Mouse (Mus musculus): ENCODE data around the gene Spata5. TPM values are rescaled to one million over a fixed set of nuclear protein-coding genes. Genes with fewer than 3 reads are reported as not detected.
A peak's percentile ranks its signal among the peaks of the same experiment; 100 is the strongest.

Spata5 gene
- total and polyA plus RNA-seq, 2 experiments from 2014 or later: 21.0 to 33.3 TPM

- Histone ChIP-seq H3K4me3 (ENCODE audit: low read depth, low read length) (no peak overlapping the region), H3K36me3 (ENCODE audit: insufficient read depth) (no peaks in the 10 kb centered on the region; the same call in 1 of the 2 replicates), H3K9me3 (ENCODE audit: low read length) (no peaks in the 10 kb centered on the region), H3K27ac (ENCODE audit: low read depth, low read length) (no peak overlapping the region), H3K9ac (no peak overlapping the region), H3K27me3 (ENCODE audit: insufficient read depth, low read length) (no peaks in the 10 kb centered on the region), H3K4me1 (ENCODE audit: insufficient read depth) (0 out of 2 replicates have a peak, but pooled peaks cover 6% of the 10 kb centered on the region), H3K4me2 (ENCODE audit: low read depth) (no peak overlapping the region)
- 46% methylated on average over 4 of the region's 4 CpGs for WGBS
- no peak for TF ChIP-seq CTCF (IDR thresholded peaks at IDR 0.05; ENCODE audit: low read depth)
- ATAC-seq (no peak), DNase-seq (no peak)
Observed at GRCm38 (mm10) chr3:37571633-37572032, 151.9 kb downstream of the Spata5 start.

- 0 out of 2 replicates have a peak, but pooled peaks cover 6% of the 10 kb centered on the region for H3K4me1 ChIP-seq (ENCODE audit: insufficient read depth)
- no peaks in the 10 kb centered on the region for H3K9me3 ChIP-seq (ENCODE audit: low read length)
- no peak for ATAC-seq
- no peak for TF ChIP-seq CTCF (IDR thresholded peaks at IDR 0.05; ENCODE audit: low read depth)
- no peak overlapping the region for H3K27ac ChIP-seq (ENCODE audit: low read depth, low read length)
- no peaks in the 10 kb centered on the region for H3K27me3 ChIP-seq (ENCODE audit: insufficient read depth, low read length)
- H3K9ac ChIP-seq: no peak overlapping the region
- no peak overlapping the region for H3K4me3 ChIP-seq (ENCODE audit: low read depth, low read length)
- WGBS: 61% methylated on average over 6 of the region's 6 CpGs
- no peaks in the 10 kb centered on the region; the same call in 1 of the 2 replicates for H3K36me3 ChIP-seq (ENCODE audit: insufficient read depth)
- DNase-seq: no peak
- H3K4me2 ChIP-seq (ENCODE audit: low read depth): no peak overlapping the region
Observed at GRCm38 (mm10) chr3:37572066-37572465, 152.4 kb downstream of the Spata5 start.

GRCm38 (mm10) chr3:37576840-37577239 lies 157.1 kb downstream of the Spata5 start:
- Histone ChIP-seq H3K27me3 (ENCODE audit: insufficient read depth, low read length) (no peaks in the 10 kb centered on the region), H3K27ac (ENCODE audit: low read depth, low read length) (no peak overlapping the region), H3K4me3 (ENCODE audit: low read depth, low read length) (no peak overlapping the region), H3K4me2 (ENCODE audit: low read depth) (no peak overlapping the region), H3K36me3 (ENCODE audit: insufficient read depth) (peaks cover 6% of the 10 kb centered on the region; the same call in 1 of the 2 replicates), H3K9me3 (ENCODE audit: low read length) (no peaks in the 10 kb centered on the region), H3K4me1 (ENCODE audit: insufficient read depth) (no peaks in the 10 kb centered on the region), H3K9ac (no peak overlapping the region)
- no peak for ATAC-seq
- TF ChIP-seq CTCF (IDR thresholded peaks at IDR 0.05; ENCODE audit: low read depth): no peak
- 96% methylated on average over 6 of the region's 6 CpGs for WGBS
- DNase-seq: no peak

DNA sequence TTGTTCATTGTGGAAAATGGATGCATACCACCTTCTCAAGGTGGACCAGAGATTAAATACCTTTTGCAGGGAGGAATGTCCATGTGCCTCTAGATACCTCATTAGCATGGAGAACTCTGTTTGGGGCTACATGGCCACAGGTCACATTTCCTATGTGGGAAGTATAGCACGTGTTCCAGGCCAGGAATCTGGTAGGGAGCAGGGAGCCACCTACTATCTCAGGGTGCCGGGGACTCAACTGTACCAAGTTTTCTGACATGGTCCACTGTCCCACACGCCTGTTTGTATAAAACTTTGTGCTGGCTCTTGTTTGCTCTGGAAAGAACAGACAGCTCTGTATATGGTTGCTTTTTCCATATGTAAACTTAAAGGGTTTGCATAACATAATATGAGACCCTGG lies 158.0 kb downstream of the Spata5 start:
- WGBS: 92% methylated on average over 3 of the region's 3 CpGs
- Histone ChIP-seq H3K27ac (ENCODE audit: low read depth, low read length) (no peak overlapping the region), H3K9me3 (ENCODE audit: low read length) (no peaks in the 10 kb centered on the region), H3K36me3 (ENCODE audit: insufficient read depth) (peaks cover 6% of the 10 kb centered on the region; the same call in 1 of the 2 replicates), H3K4me1 (ENCODE audit: insufficient read depth) (no peaks in the 10 kb centered on the region), H3K9ac (no peak overlapping the region), H3K27me3 (ENCODE audit: insufficient read depth, low read length) (no peaks in the 10 kb centered on the region), H3K4me2 (ENCODE audit: low read depth) (no peak overlapping the region), H3K4me3 (ENCODE audit: low read depth, low read length) (no peak overlapping the region)
- ATAC-seq (no peak), DNase-seq (no peak)
- TF ChIP-seq CTCF (IDR thresholded peaks at IDR 0.05; ENCODE audit: low read depth): no peak

- WGBS: 76% methylated on average over 5 of the region's 5 CpGs
- Histone ChIP-seq H3K4me3 (ENCODE audit: low read depth, low read length) (no peak overlapping the region), H3K9me3 (ENCODE audit: low read length) (no peaks in the 10 kb centered on the region), H3K27ac (ENCODE audit: low read depth, low read length) (no peak overlapping the region), H3K4me2 (ENCODE audit: low read depth) (no peak overlapping the region), H3K36me3 (ENCODE audit: insufficient read depth) (0 out of 2 replicates have a peak, but pooled peaks cover under 1% of the 10 kb centered on the region), H3K9ac (no peak overlapping the region), H3K4me1 (ENCODE audit: insufficient read depth) (peaks cover 5% of the 10 kb centered on the region; the same call in 1 of the 2 replicates), H3K27me3 (ENCODE audit: insufficient read depth, low read length) (no peaks in the 10 kb centered on the region)
- no peak for ATAC-seq
- no peak for DNase-seq
- no peak for TF ChIP-seq CTCF (IDR thresholded peaks at IDR 0.05; ENCODE audit: low read depth)
Observed at GRCm38 (mm10) chr3:37584576-37584975, 164.9 kb downstream of the Spata5 start.

GRCm38 (mm10) chr3:37585967-37586730 lies 166.5 kb downstream of the Spata5 start:
- ATAC-seq (peak; percentile 79), DNase-seq (peak; percentile 67)

More at GRCm38 (mm10) chr3:37585967-37586730, 166.5 kb downstream of the Spata5 start:
- peak overlapping the region; percentile 45 for H3K4me2 ChIP-seq (ENCODE audit: low read depth)
- TF ChIP-seq CTCF (IDR thresholded peaks at IDR 0.05; ENCODE audit: low read depth): peak; percentile 26
- H3K9ac ChIP-seq: peak overlapping the region; percentile 47
- H3K4me1 ChIP-seq (ENCODE audit: insufficient read depth): peaks cover 5% of the 10 kb centered on the region; the same call in 1 of the 2 replicates
- H3K36me3 ChIP-seq (ENCODE audit: insufficient read depth): no peaks in the 10 kb centered on the region
- under 1% methylated on average over 15 of the region's 15 CpGs for WGBS
- H3K27ac ChIP-seq (ENCODE audit: low read depth, low read length): peak overlapping the region; percentile 77
- H3K27me3 ChIP-seq (ENCODE audit: insufficient read depth, low read length): no peaks in the 10 kb centered on the region
- no peaks in the 10 kb centered on the region for H3K9me3 ChIP-seq (ENCODE audit: low read length)
- peak overlapping the region; percentile 19; the same call in 1 of the 2 replicates for H3K4me3 ChIP-seq (ENCODE audit: low read depth, low read length)

Data from forebrain, postnatal 0 days (tissue).